Mouse (Mus musculus) C2C12 (cell line): ENCODE measurements around the gene Akr1b10.

Experiments used
- CTCF ChIP-seq: IDR thresholded peaks from one replicate; pipeline ENCODE4 v1.5.1; 2011; ENCODE audit not compliant: control insufficient read depth, insufficient read depth, insufficient read length
- MAX ChIP-seq: IDR thresholded peaks from one replicate; pipeline ENCODE4 v1.6.1; 2011; ENCODE audit warnings: mild to moderate bottlenecking, control low read depth

GRCm38 (mm10) chr6:34342476-34342875 is 41.5 kb upstream of the Akr1b10 start:
- TF ChIP-seq CTCF: no peak
- TF ChIP-seq MAX: no peak
